Mouse (Mus musculus) kidney, adult 2 months (tissue): ENCODE data around the gene Tomm70a. TPM values are rescaled to one million over a fixed set of nuclear protein-coding genes. Genes with fewer than 3 reads are reported as not detected.

Experiments
- DNase-seq: peaks from one replicate; pipeline ENCODE4 v3.0.0; 2021
- H3K27ac ChIP-seq: fragments of 200-500 bp; 2 replicates; pipeline ENCODE4 v1.5.1; 2012; ENCODE audit warnings: low read depth, low read length, control low read depth, inconsistent platforms; ENCODE audit not compliant: insufficient read depth
- H3K27me3 ChIP-seq: fragments of 200-500 bp; replicated peaks from 2 replicates; pipeline ENCODE4 v1.6.1; 2012; ENCODE audit warnings: mild to moderate bottlenecking, moderate library complexity, low read length, inconsistent platforms; ENCODE audit not compliant: control insufficient read depth, insufficient read depth
- H3K36me3 ChIP-seq: fragments of 200-500 bp; 2 replicates; pipeline ENCODE4 v1.6.1; 2012; ENCODE audit warnings: mild to moderate bottlenecking, moderate library complexity, low read length, inconsistent platforms; ENCODE audit not compliant: control insufficient read depth, insufficient read depth
- H3K4me1 ChIP-seq: fragments of 200-500 bp; 2 replicates; pipeline ENCODE4 v1.6.1; 2011; ENCODE audit warnings: low read length; ENCODE audit not compliant: control insufficient read depth, insufficient read depth
- H3K4me3 ChIP-seq: fragments of 200-500 bp; 2 replicates; pipeline ENCODE4 v1.5.1; 2011; ENCODE audit warnings: mild to moderate bottlenecking, low read depth, low read length, control low read depth; ENCODE audit not compliant: insufficient read depth
- CTCF ChIP-seq: fragments of 200-500 bp; conservative IDR thresholded peaks from 2 replicates; pipeline ENCODE4 v1.5.1; 2011; ENCODE audit warnings: low read depth, mild to moderate bottlenecking, control low read depth, low read length, moderate library complexity, mixed read lengths; ENCODE audit not compliant: insufficient read depth, insufficient read length
- POLR2A ChIP-seq: fragments of 200-500 bp; IDR thresholded peaks from one replicate; pipeline ENCODE4 v1.6.1; 2011; ENCODE audit warnings: low read depth, low read length, control low read depth
- WGBS: fragments of 180-500 bp; shearing (Covaris S2); methylation state at CpG from one replicate; pipeline ENCODE4 v1.1.7; 2018; 5-methylcytosine and 5-hydroxymethylcytosine counted together
- polyA plus RNA-seq: library from polyadenylated mRNA; depleted of rRNA; stranded (reverse); fragments of >200 nt; gene quantifications from 2 replicates; pipeline ENCODE4 v1.2.3, GENCODE M21; 2012

Gene Tomm70a
- polyA plus RNA-seq, 1 experiment, result 12.5 TPM

DNA sequence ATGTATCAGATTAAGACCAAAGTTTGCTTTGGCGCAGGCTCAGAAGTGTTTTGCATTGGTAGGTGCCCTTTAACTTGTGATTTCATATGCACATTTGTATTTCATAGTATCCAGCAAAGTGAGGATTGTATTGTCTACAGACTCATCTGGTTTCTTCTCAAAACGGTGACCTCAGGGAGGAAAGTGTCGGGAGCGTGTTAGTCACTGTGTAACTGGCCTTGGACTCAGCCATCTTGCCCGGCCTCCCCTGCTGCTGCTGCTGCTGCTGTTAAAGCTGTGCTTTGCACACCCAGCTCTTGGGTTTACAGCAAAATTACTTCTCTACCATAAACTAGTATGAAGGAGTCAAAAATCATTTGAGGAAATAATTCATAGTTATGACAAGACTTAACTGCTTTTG is 23.2 kb downstream of the Tomm70a start:
- H3K27me3 ChIP-seq, result no peaks in the 10 kb centered on the region
- H3K36me3 ChIP-seq, result peaks cover 8% of the 10 kb centered on the region
- 52% methylated on average over 5 of the region's 5 CpGs for WGBS
- no peak overlapping the region for H3K4me3 ChIP-seq
- peaks cover 2% of the 10 kb centered on the region; the same call in 1 of the 2 replicates for H3K4me1 ChIP-seq
- TF ChIP-seq POLR2A (no peak), CTCF (no peak)
- no peak overlapping the region for H3K27ac ChIP-seq
- DNase-seq, result no peak

DNA sequence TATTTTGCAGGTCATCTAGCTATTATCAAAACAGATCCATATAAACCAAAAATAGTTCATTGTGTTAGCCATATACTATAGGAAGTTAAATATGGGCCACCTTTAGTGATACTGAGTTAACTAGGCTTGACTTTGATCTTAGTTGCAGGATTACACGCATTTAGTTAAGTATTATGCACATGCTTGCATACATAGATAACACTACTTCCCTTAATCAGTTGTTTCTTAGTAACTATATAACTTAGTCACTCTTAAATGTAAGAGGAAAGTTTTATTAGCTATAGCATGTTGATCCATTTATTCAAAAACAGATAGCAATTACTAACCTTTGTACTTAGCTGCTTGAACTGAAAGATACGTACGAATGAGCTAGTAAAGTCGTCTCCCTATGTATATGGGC is 29.9 kb downstream of the Tomm70a start:
- H3K4me1 ChIP-seq, result no peaks in the 10 kb centered on the region; the same call in 1 of the 2 replicates
- no peak for TF ChIP-seq CTCF
- no peak for TF ChIP-seq POLR2A
- WGBS, result 82% methylated on average over 4 of the region's 4 CpGs
- peaks cover 15% of the 10 kb centered on the region for H3K36me3 ChIP-seq
- DNase-seq, result no peak
- no peaks in the 10 kb centered on the region for H3K27me3 ChIP-seq
- H3K27ac ChIP-seq, result no peak overlapping the region
- no peak overlapping the region for H3K4me3 ChIP-seq

DNA sequence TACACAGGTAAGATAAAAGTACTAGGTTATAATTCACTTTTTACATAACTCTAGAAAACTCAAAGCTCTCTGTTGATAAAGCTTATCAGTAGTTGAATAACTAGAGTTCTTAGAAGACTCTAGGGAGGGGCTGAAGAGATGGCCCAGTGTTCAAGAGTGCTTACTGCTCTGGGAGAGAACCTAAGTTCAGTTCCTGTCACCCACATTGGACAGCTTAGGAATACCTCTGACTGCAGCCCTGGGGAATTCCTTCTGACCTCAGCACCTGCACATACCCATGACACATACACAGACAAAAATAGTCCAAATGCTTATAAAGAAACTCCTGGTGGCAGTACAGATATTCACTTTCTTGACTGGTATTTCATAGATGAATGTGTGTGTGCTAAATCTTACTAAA is 34.4 kb downstream of the Tomm70a start:
- no peak for TF ChIP-seq POLR2A
- no peak for TF ChIP-seq CTCF
- no peak overlapping the region for H3K4me3 ChIP-seq
- no peak for DNase-seq
- H3K4me1 ChIP-seq, result peaks cover 3% of the 10 kb centered on the region; the same call in 1 of the 2 replicates
- H3K27me3 ChIP-seq, result no peaks in the 10 kb centered on the region
- peak overlapping the region; percentile 5; the same call in 1 of the 2 replicates for H3K27ac ChIP-seq
- peaks cover 20% of the 10 kb centered on the region for H3K36me3 ChIP-seq

DNA sequence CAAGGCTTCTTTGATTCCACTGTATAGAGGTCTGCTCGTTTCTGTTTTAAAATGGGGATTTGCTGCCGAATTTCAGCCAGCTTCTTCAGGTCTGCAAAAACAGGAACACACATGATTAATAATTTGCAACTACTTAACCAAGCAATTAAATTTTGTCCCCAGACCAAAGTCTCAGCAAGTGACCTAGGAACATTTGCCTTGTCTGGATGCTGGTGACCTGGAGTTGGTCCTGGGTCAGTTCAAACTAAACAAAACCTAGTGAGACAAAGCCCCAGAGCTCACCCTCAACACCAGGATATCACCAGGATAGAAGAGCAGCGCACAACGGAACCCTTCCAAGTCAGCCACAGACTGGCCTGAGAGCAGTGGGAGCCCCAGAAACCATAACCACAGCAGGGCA is 35.6 kb downstream of the Tomm70a start:
- WGBS, result 47% methylated on average over 4 of the region's 4 CpGs
- DNase-seq, result peak; percentile 87
- no peak for TF ChIP-seq CTCF
- TF ChIP-seq POLR2A, result no peak
- H3K27me3 ChIP-seq, result no peaks in the 10 kb centered on the region
- peaks cover 23% of the 10 kb centered on the region for H3K36me3 ChIP-seq
- peak overlapping the region; percentile 59; the same call in 1 of the 2 replicates for H3K27ac ChIP-seq
- peaks cover 3% of the 10 kb centered on the region; the same call in 1 of the 2 replicates for H3K4me1 ChIP-seq
- no peak overlapping the region for H3K4me3 ChIP-seq

DNA sequence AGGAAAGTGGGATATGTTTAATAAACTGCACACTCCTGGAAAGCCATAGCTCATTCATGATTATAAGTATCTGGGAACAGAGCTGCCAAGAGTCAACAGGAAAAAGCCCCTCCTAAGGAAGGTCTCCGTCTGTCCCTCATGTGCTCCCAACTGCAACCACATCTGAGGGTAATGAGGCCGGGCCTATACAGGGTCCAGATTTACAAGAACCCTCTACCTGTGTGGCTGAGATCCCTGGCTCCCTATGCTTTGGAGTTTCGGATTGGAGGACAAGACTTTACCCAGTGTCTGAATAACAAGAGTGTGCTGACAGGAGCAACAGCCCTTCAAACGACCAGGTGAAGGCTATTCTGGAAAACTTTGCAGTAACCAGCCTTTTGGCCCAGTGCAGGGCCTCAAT is 36.2 kb downstream of the Tomm70a start:
- Histone ChIP-seq H3K4me1 (peaks cover 4% of the 10 kb centered on the region; the same call in 1 of the 2 replicates), H3K27ac (peak overlapping the region; percentile 51; the same call in 1 of the 2 replicates), H3K36me3 (peaks cover 25% of the 10 kb centered on the region), H3K4me3 (no peak overlapping the region), H3K27me3 (no peaks in the 10 kb centered on the region)
- no peak for DNase-seq
- 55% methylated on average over 4 of the region's 4 CpGs for WGBS
- TF ChIP-seq POLR2A (no peak), CTCF (no peak)

DNA sequence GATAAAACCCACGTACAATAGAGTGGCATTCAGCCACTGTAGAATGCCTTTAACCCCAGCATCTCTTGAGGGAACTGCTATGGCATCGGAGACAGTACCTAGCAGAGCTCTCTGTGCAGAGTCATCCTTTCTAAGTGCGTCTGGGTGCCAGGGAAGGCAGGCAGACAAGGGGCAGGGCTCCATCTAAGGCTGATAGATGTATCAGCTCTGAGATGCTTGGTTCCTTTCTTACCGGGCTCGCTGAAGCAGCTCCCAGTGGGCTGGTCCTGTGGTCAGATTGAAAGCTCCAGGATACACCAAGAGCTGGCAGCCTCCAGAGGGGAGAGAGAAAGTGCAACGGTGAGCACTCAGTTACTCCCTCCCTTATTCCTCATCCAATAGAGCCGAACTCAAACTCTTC is 38.3 kb downstream of the Tomm70a start:
- Histone ChIP-seq H3K4me3 (no peak overlapping the region), H3K27me3 (no peaks in the 10 kb centered on the region), H3K36me3 (peaks cover 22% of the 10 kb centered on the region), H3K4me1 (peaks cover 17% of the 10 kb centered on the region), H3K27ac (peak overlapping the region; percentile 43; the same call in 1 of the 2 replicates)
- DNase-seq, result no peak
- TF ChIP-seq CTCF, result no peak
- no peak for TF ChIP-seq POLR2A
- 39% methylated on average over 7 of the region's 7 CpGs for WGBS

DNA sequence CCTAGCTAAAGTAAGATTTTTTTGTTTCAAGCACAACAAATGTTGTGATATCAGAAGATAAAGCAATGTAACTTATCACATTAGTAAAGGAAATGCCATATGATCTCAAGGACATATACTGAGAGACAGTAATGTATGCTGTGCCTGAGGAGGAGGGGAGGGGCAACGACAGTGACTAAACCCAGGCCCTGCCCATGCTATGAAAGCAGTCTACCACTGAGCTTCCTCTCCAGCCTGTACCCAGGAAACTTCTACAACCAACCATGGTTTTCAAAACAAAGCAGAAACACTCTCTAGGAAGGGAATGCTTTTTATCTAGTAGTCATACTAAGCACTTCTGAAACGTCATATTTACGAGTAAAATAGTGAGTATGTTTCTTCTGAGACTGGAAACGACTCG is 41.3 kb downstream of the Tomm70a start:
- H3K27ac ChIP-seq, result peak overlapping the region; percentile 96
- DNase-seq, result no peak

More for the DNA sequence above, 41.3 kb downstream of the Tomm70a start:
- TF ChIP-seq POLR2A (no peak), CTCF (no peak)
- Histone ChIP-seq H3K27me3 (no peaks in the 10 kb centered on the region), H3K36me3 (peaks cover 20% of the 10 kb centered on the region), H3K4me3 (no peak overlapping the region), H3K4me1 (peaks cover 28% of the 10 kb centered on the region)
- 72% methylated on average over 5 of the region's 5 CpGs for WGBS
